Mouse (Mus musculus): ENCODE measurements around the gene Krtap12-1. TPM values are rescaled to one million over a fixed set of nuclear protein-coding genes. Genes with fewer than 3 reads are reported as not detected.
"Not testable (repeated sequence)": the region's sequence is repeated elsewhere in the genome, so short reads cannot be mapped to it uniquely, and the experiment has no call there.

Krtap12-1 gene
- polyA plus RNA-seq, 1 experiment = not detected

DNA sequence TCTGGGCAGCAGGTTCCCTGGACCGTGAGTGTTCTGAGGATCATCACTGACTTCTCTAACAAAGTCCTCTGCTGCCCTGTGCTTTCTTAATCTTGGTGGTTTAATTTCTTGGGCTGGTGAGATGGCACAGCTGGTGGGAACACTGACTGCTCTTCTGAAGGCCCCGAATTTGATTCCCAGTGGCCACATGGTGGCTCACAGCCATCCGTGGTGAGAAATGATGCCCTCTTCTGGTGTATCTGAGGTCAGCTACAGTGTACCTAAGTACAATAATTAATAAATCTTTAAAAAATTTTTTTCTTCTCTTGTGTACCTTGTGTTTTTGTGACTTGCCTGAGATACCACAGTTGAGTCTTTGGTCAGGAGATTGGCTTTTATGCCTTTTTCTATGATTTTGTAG, 31.9 kb downstream of the Krtap12-1 start:
- not testable (repeated sequence) for H3K27ac ChIP-seq (ENCODE audit: insufficient read depth, low read length); H3K4me3 ChIP-seq (ENCODE audit: insufficient read depth, low read length); H3K4me1 ChIP-seq (ENCODE audit: control insufficient read depth, insufficient read depth, low read length)

- TF ChIP-seq POLR2A (IDR thresholded peaks at IDR 0.05; ENCODE audit: low read depth, low read length) (no peak), CTCF (IDR thresholded peaks at IDR 0.05; ENCODE audit: borderline replicate concordance, insufficient read depth, low read length) (no peak)
- Histone ChIP-seq H3K27ac (ENCODE audit: insufficient read depth, low read length) (no peak overlapping the region), H3K4me3 (ENCODE audit: insufficient read depth, low read length) (no peak overlapping the region), H3K4me1 (ENCODE audit: control insufficient read depth, insufficient read depth, low read length) (no peaks in the 10 kb centered on the region)
These were observed 33.0 kb downstream of the Krtap12-1 start for GRCm38 (mm10) chr10:77753448-77753847.

DNA sequence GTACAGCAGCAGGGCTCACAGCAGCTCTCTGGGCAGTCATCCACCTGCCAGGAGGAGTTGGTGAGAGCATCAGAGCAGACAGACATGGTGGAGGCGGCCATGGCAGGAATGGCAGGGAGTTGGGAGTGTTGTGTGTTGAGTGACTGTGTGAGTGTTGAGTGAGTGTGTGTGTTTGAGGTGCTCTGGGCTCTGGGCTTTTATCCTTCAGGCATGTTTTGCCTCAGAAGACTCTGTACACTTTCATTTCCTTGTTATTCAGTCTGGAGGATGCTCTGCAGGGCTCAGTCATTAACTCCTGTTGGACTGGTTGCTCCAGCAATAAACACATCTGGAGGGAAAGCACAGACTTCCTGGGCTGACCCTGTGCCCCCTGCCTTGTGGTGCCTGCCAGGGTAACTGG, 39.2 kb downstream of the Krtap12-1 start, which contains the start of gene Gm3233:
Gene Gm3233 (minus strand): TSS at position 101 of the 400 bp plus-strand sequence.
- not testable (repeated sequence) for H3K4me3 ChIP-seq (ENCODE audit: insufficient read depth, low read length); H3K27ac ChIP-seq (ENCODE audit: insufficient read depth, low read length); H3K4me1 ChIP-seq (ENCODE audit: control insufficient read depth, insufficient read depth, low read length)

DNA sequence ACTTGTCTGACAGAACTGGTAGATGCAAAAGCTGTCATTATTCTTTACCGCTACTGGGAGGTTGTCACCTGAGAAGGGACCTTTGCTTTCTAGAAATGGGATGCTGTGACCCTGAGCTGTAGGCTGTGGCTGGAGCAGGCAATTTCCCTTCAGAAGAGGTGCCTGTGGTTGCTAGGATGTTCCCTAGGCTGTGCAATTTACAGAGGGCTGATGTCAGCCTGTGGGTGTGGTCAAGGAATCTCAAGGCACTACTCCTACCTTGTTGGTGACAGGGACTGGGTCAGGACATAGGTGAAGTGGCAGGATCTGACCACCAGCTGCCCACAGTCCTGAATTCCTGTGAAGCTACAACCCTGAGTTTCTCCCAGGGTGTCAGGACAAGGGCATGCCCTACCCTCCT, 49.3 kb downstream of the Krtap12-1 start:
- Histone ChIP-seq H3K27ac (ENCODE audit: insufficient read depth, low read length) (no peak overlapping the region), H3K4me3 (ENCODE audit: insufficient read depth, low read length) (no peak overlapping the region), H3K4me1 (ENCODE audit: control insufficient read depth, insufficient read depth, low read length) (no peaks in the 10 kb centered on the region)
- no peak for TF ChIP-seq POLR2A (IDR thresholded peaks at IDR 0.05; ENCODE audit: low read depth, low read length)
- TF ChIP-seq CTCF (IDR thresholded peaks at IDR 0.05; ENCODE audit: borderline replicate concordance, insufficient read depth, low read length) = no peak

Other genes with a start within 250 kb of the Krtap12-1 start
- 28.9 and 30.5 TPM in 2 replicates for gene Fam207a, start 204.8 kb upstream of the Krtap12-1 start, polyA plus RNA-seq (2011; ENCODE audit: insufficient read length, low read depth, missing spikeins)
- 0.57 and 1.4 TPM in 2 replicates for gene Itgb2, start 190.3 kb upstream of the Krtap12-1 start, polyA plus RNA-seq (2011; ENCODE audit: insufficient read length, low read depth, missing spikeins)
- gene Pttg1ip, start 138.9 kb upstream of the Krtap12-1 start, polyA plus RNA-seq (2011; ENCODE audit: insufficient read length, low read depth, missing spikeins) = 138 and 151 TPM in 2 replicates
- gene Sumo3, start 114.5 kb upstream of the Krtap12-1 start, polyA plus RNA-seq (2011; ENCODE audit: insufficient read length, low read depth, missing spikeins) = 130 and 167 TPM in 2 replicates
- 31.7 and 53.4 TPM in 2 replicates for gene Gm49325, start 114.4 kb upstream of the Krtap12-1 start, polyA plus RNA-seq (2011; ENCODE audit: insufficient read length, low read depth, missing spikeins)
- 62.1 and 63.8 TPM in 2 replicates for gene Ube2g2, start 98.3 kb upstream of the Krtap12-1 start, polyA plus RNA-seq (2011; ENCODE audit: insufficient read length, low read depth, missing spikeins)
- gene Tspear, start 34.0 kb upstream of the Krtap12-1 start, polyA plus RNA-seq (2011; ENCODE audit: insufficient read length, low read depth, missing spikeins) = not detected in 2 replicates
- gene Gm19402, start 29.8 kb upstream of the Krtap12-1 start, polyA plus RNA-seq (2011; ENCODE audit: insufficient read length, low read depth, missing spikeins) = not detected in 2 replicates
- not detected in 2 replicates for gene Gm9508, start 23.4 kb upstream of the Krtap12-1 start, polyA plus RNA-seq (2011; ENCODE audit: insufficient read length, low read depth, missing spikeins)
- gene Gm10272, start 14.0 kb upstream of the Krtap12-1 start, polyA plus RNA-seq (2011; ENCODE audit: insufficient read length, low read depth, missing spikeins) = not detected in 2 replicates
- not detected in 2 replicates for gene Gm10024, start 9.1 kb upstream of the Krtap12-1 start, polyA plus RNA-seq (2011; ENCODE audit: insufficient read length, low read depth, missing spikeins)
- not detected in 2 replicates for gene Gm10142, start 4.8 kb upstream of the Krtap12-1 start, polyA plus RNA-seq (2011; ENCODE audit: insufficient read length, low read depth, missing spikeins)
- gene Gm10100, start 5.9 kb downstream of the Krtap12-1 start, polyA plus RNA-seq (2011; ENCODE audit: insufficient read length, low read depth, missing spikeins) = not detected in 2 replicates
- gene Gm18596, start 22.0 kb downstream of the Krtap12-1 start, polyA plus RNA-seq (2011; ENCODE audit: insufficient read length, low read depth, missing spikeins) = not detected in 2 replicates
- not detected in 2 replicates for gene Gm9736, start 30.8 kb downstream of the Krtap12-1 start, polyA plus RNA-seq (2011; ENCODE audit: insufficient read length, low read depth, missing spikeins)
- not detected in 2 replicates for gene Gm3233, start 39.1 kb downstream of the Krtap12-1 start, polyA plus RNA-seq (2011; ENCODE audit: insufficient read length, low read depth, missing spikeins)
- gene Gm3238, start 50.7 kb downstream of the Krtap12-1 start, polyA plus RNA-seq (2011; ENCODE audit: insufficient read length, low read depth, missing spikeins) = not detected in 2 replicates
- not detected in 2 replicates for gene Gm7138, start 56.3 kb downstream of the Krtap12-1 start, polyA plus RNA-seq (2011; ENCODE audit: insufficient read length, low read depth, missing spikeins)
- not detected in 2 replicates for gene Gm3250, start 61.9 kb downstream of the Krtap12-1 start, polyA plus RNA-seq (2011; ENCODE audit: insufficient read length, low read depth, missing spikeins)
- not detected in 2 replicates for gene Gm7137, start 67.6 kb downstream of the Krtap12-1 start, polyA plus RNA-seq (2011; ENCODE audit: insufficient read length, low read depth, missing spikeins)
- not detected in 2 replicates for gene Gm9639, start 74.5 kb downstream of the Krtap12-1 start, polyA plus RNA-seq (2011; ENCODE audit: insufficient read length, low read depth, missing spikeins)
- gene Gm19668, start 78.5 kb downstream of the Krtap12-1 start, polyA plus RNA-seq (2011; ENCODE audit: insufficient read length, low read depth, missing spikeins) = not detected in 2 replicates
- gene Gm9507, start 91.2 kb downstream of the Krtap12-1 start, polyA plus RNA-seq (2011; ENCODE audit: insufficient read length, low read depth, missing spikeins) = not detected in 2 replicates
- gene Gm2696, start 94.1 kb downstream of the Krtap12-1 start, polyA plus RNA-seq (2011; ENCODE audit: insufficient read length, low read depth, missing spikeins) = not detected in 2 replicates
- not detected in 2 replicates for gene Krtap10-4, start 106.5 kb downstream of the Krtap12-1 start, polyA plus RNA-seq (2011; ENCODE audit: insufficient read length, low read depth, missing spikeins)
- not detected in 2 replicates for gene Krtap10-10, start 115.3 kb downstream of the Krtap12-1 start, polyA plus RNA-seq (2011; ENCODE audit: insufficient read length, low read depth, missing spikeins)
- not detected in 2 replicates for gene Gm36176, start 126.2 kb downstream of the Krtap12-1 start, polyA plus RNA-seq (2011; ENCODE audit: insufficient read length, low read depth, missing spikeins)
- gene Gm10318, start 132.3 kb downstream of the Krtap12-1 start, polyA plus RNA-seq (2011; ENCODE audit: insufficient read length, low read depth, missing spikeins) = not detected in 2 replicates
- gene Gm3285, start 141.4 kb downstream of the Krtap12-1 start, polyA plus RNA-seq (2011; ENCODE audit: insufficient read length, low read depth, missing spikeins) = not detected in 2 replicates
- 1.8 and 1.9 TPM in 2 replicates for gene Lrrc3, start 181.9 kb downstream of the Krtap12-1 start, polyA plus RNA-seq (2011; ENCODE audit: insufficient read length, low read depth, missing spikeins)
- not detected in 2 replicates for gene Trpm2, start 250.0 kb downstream of the Krtap12-1 start, polyA plus RNA-seq (2011; ENCODE audit: insufficient read length, low read depth, missing spikeins)

All from embryonic fibroblast, embryonic 13.5 days (primary cell).